Mouse (Mus musculus): Measurements from ENCODE around the gene Tmc7. TPM values are rescaled to one million over a fixed set of nuclear protein-coding genes. Genes with fewer than 3 reads are reported as not detected.

Tmc7 gene
- polyA plus RNA-seq, 1 experiment from 2014 or later = 8.4 TPM

- Histone ChIP-seq H3K27me3 (no peaks in the 10 kb centered on the region), H3K4me1 (peaks cover 18% of the 10 kb centered on the region), H3K4me2 (no peak overlapping the region), H3K27ac (no peak overlapping the region), H3K9ac (no peak overlapping the region), H3K9me3 (replicated peaks) (0 out of 2 replicates have a peak, but pooled peaks cover 7% of the 10 kb centered on the region), H3K36me3 (ENCODE audit: poor library complexity, severe bottlenecking) (no peaks in the 10 kb centered on the region), H3K4me3 (no peak overlapping the region)
- no peak for ATAC-seq
- WGBS = 95% methylated on average over 7 of the region's 7 CpGs
These were observed 25.3 kb upstream of the Tmc7 start for GRCm38 (mm10) chr7:118609815-118610214.

GRCm38 (mm10) chr7:118604842-118605241, 20.3 kb upstream of the Tmc7 start:
- no peak overlapping the region for H3K27ac ChIP-seq
- ATAC-seq = no peak
- no peak overlapping the region for H3K9ac ChIP-seq
- H3K4me2 ChIP-seq = no peak overlapping the region
- 88% methylated on average over 8 of the region's 8 CpGs for WGBS
- H3K4me1 ChIP-seq = no peaks in the 10 kb centered on the region
- H3K36me3 ChIP-seq (ENCODE audit: poor library complexity, severe bottlenecking) = no peaks in the 10 kb centered on the region
- 0 out of 2 replicates have a peak, but pooled peaks cover 7% of the 10 kb centered on the region for H3K9me3 ChIP-seq (replicated peaks)
- no peak overlapping the region for H3K4me3 ChIP-seq
- no peaks in the 10 kb centered on the region for H3K27me3 ChIP-seq

GRCm38 (mm10) chr7:118599954-118600631, 15.6 kb upstream of the Tmc7 start:
- peaks cover 10% of the 10 kb centered on the region for H3K27me3 ChIP-seq
- ATAC-seq = no peak
- 58% methylated on average over 12 of the region's 12 CpGs for WGBS

GRCm38 (mm10) chr7:118597201-118597600, 12.7 kb upstream of the Tmc7 start, which contains the start of gene Tmc5:
Gene Tmc5, plus strand, starts transcription at chr7:118597297.
- peak within 1 kb of the TSS; percentile 26 for H3K4me3 ChIP-seq
- H3K4me1 ChIP-seq = peaks cover 49% of the 10 kb centered on the region
- H3K27me3 ChIP-seq = peaks cover 10% of the 10 kb centered on the region
- H3K4me2 ChIP-seq = peak within 1 kb of the TSS; percentile 60
- ATAC-seq = no peak
- H3K9me3 ChIP-seq (replicated peaks) = no peaks in the 10 kb centered on the region
- peak within 1 kb of the TSS; percentile 54 for H3K9ac ChIP-seq
- no peak within 1 kb of the TSS for H3K27ac ChIP-seq
- no peaks in the 10 kb centered on the region for H3K36me3 ChIP-seq (ENCODE audit: poor library complexity, severe bottlenecking)
- 3% methylated on average over 23 of the region's 23 CpGs for WGBS

More at GRCm38 (mm10) chr7:118599954-118600631, 15.6 kb upstream of the Tmc7 start:
- no peak overlapping the region for H3K4me3 ChIP-seq
- no peaks in the 10 kb centered on the region for H3K9me3 ChIP-seq (replicated peaks)
- H3K36me3 ChIP-seq (ENCODE audit: poor library complexity, severe bottlenecking) = no peaks in the 10 kb centered on the region
- H3K4me2 ChIP-seq = no peak overlapping the region
- no peak overlapping the region for H3K9ac ChIP-seq
- H3K27ac ChIP-seq = no peak overlapping the region
- H3K4me1 ChIP-seq = peaks cover 24% of the 10 kb centered on the region

- Histone ChIP-seq H3K4me1 (peaks cover 54% of the 10 kb centered on the region), H3K27ac (no peak overlapping the region), H3K9me3 (replicated peaks) (no peaks in the 10 kb centered on the region), H3K4me2 (no peak overlapping the region), H3K27me3 (peaks cover 10% of the 10 kb centered on the region), H3K9ac (no peak overlapping the region), H3K4me3 (no peak overlapping the region), H3K36me3 (ENCODE audit: poor library complexity, severe bottlenecking) (no peaks in the 10 kb centered on the region)
- ATAC-seq = no peak
- WGBS = 76% methylated on average over 11 of the region's 11 CpGs
These were observed 11.7 kb upstream of the Tmc7 start for GRCm38 (mm10) chr7:118596271-118596670.

- H3K9me3 ChIP-seq (replicated peaks) = no peaks in the 10 kb centered on the region
- H3K27ac ChIP-seq = peak overlapping the region; percentile 97
- no peak overlapping the region for H3K4me3 ChIP-seq
- peak overlapping the region; percentile 35 for H3K4me2 ChIP-seq
- 2% methylated on average over 14 of the region's 14 CpGs for WGBS
- no peak overlapping the region for H3K9ac ChIP-seq
- no peaks in the 10 kb centered on the region for H3K36me3 ChIP-seq (ENCODE audit: poor library complexity, severe bottlenecking)
- H3K27me3 ChIP-seq = peaks cover 10% of the 10 kb centered on the region
- peaks cover 54% of the 10 kb centered on the region for H3K4me1 ChIP-seq
- peak; percentile 14 for ATAC-seq
These were observed 10.7 kb upstream of the Tmc7 start for GRCm38 (mm10) chr7:118595228-118595627.

GRCm38 (mm10) chr7:118594611-118595010, 10.1 kb upstream of the Tmc7 start:
- H3K4me3 ChIP-seq = no peak overlapping the region; the same call in 1 of the 2 replicates
- WGBS = 21% methylated on average over 10 of the region's 10 CpGs
- H3K27ac ChIP-seq = peak overlapping the region; percentile 97

GRCm38 (mm10) chr7:118593567-118594407, 9.3 kb upstream of the Tmc7 start:
- Histone ChIP-seq H3K36me3 (ENCODE audit: poor library complexity, severe bottlenecking) (no peaks in the 10 kb centered on the region), H3K9me3 (replicated peaks) (no peaks in the 10 kb centered on the region), H3K9ac (no peak overlapping the region), H3K4me1 (peaks cover 54% of the 10 kb centered on the region), H3K27me3 (peaks cover 10% of the 10 kb centered on the region), H3K4me2 (peak overlapping the region; percentile 35), H3K4me3 (no peak overlapping the region; the same call in 1 of the 2 replicates), H3K27ac (peak overlapping the region; percentile 97)
- WGBS = 1% methylated on average over 9 of the region's 9 CpGs
- ATAC-seq = peak; percentile 92

More at GRCm38 (mm10) chr7:118594611-118595010, 10.1 kb upstream of the Tmc7 start:
- peak overlapping the region; percentile 41; the same call in 1 of the 2 replicates for H3K9ac ChIP-seq
- ATAC-seq = peak; percentile 0; the same call in 1 of the 2 replicates
- H3K9me3 ChIP-seq (replicated peaks) = no peaks in the 10 kb centered on the region
- peak overlapping the region; percentile 35 for H3K4me2 ChIP-seq
- H3K36me3 ChIP-seq (ENCODE audit: poor library complexity, severe bottlenecking) = no peaks in the 10 kb centered on the region
- H3K27me3 ChIP-seq = peaks cover 10% of the 10 kb centered on the region
- peaks cover 54% of the 10 kb centered on the region for H3K4me1 ChIP-seq

- no peak overlapping the region for H3K4me2 ChIP-seq
- peak overlapping the region; percentile 97 for H3K27ac ChIP-seq
- no peak overlapping the region for H3K9ac ChIP-seq
- peaks cover 7% of the 10 kb centered on the region for H3K27me3 ChIP-seq
- no peaks in the 10 kb centered on the region for H3K9me3 ChIP-seq (replicated peaks)
- no peak overlapping the region for H3K4me3 ChIP-seq
- ATAC-seq = no peak
- WGBS = 45% methylated on average over 6 of the region's 6 CpGs
- H3K4me1 ChIP-seq = peaks cover 46% of the 10 kb centered on the region
- H3K36me3 ChIP-seq (ENCODE audit: poor library complexity, severe bottlenecking) = no peaks in the 10 kb centered on the region
These were observed 7.6 kb upstream of the Tmc7 start for GRCm38 (mm10) chr7:118592146-118592545.

- Histone ChIP-seq H3K4me3 (no peak overlapping the region), H3K27ac (no peak overlapping the region), H3K27me3 (no peaks in the 10 kb centered on the region), H3K36me3 (ENCODE audit: poor library complexity, severe bottlenecking) (no peaks in the 10 kb centered on the region), H3K4me1 (peaks cover 37% of the 10 kb centered on the region), H3K9me3 (replicated peaks) (no peaks in the 10 kb centered on the region), H3K4me2 (no peak overlapping the region), H3K9ac (no peak overlapping the region)
- ATAC-seq = no peak
- 81% methylated on average over 5 of the region's 5 CpGs for WGBS
These were observed 6.3 kb upstream of the Tmc7 start for GRCm38 (mm10) chr7:118590726-118591305.

- Histone ChIP-seq H3K4me1 (peaks cover 35% of the 10 kb centered on the region), H3K4me2 (no peak overlapping the region), H3K9me3 (replicated peaks) (peaks cover 2% of the 10 kb centered on the region; the same call in 1 of the 2 replicates), H3K27me3 (no peaks in the 10 kb centered on the region), H3K4me3 (no peak overlapping the region), H3K27ac (0 out of 2 replicates have a peak overlapping the region, but pooled peaks have one; percentile 6), H3K36me3 (ENCODE audit: poor library complexity, severe bottlenecking) (peaks cover 8% of the 10 kb centered on the region), H3K9ac (no peak overlapping the region)
- 69% methylated on average over 6 of the region's 6 CpGs for WGBS
- ATAC-seq = no peak
These were observed 1.3 kb upstream of the Tmc7 start for GRCm38 (mm10) chr7:118585856-118586255.
